Mouse (Mus musculus) mouse trophoblast stem cell (cell line): ENCODE results near the gene Lpin2.

Experiments
- in situ Hi-C, 2 experiments: fragments of 300-500 bp; cut with MseI, MboI; formaldehyde crosslinking; loops; 2 replicates in 1 of 2; 3 replicates in 1 of 2; pipeline ENCODE4 v1.15.1; 2025

Lpin2 gene

GRCm38 (mm10) chr17:71171161-71171560 is 11.2 kb upstream of the Lpin2 start:
- in situ Hi-C loops = no loop called here

GRCm38 (mm10) chr17:71177336-71177735 is 5.0 kb upstream of the Lpin2 start:
- in situ Hi-C loops = no loop called here

- in situ Hi-C loops = no loop called here
Measured at GRCm38 (mm10) chr17:71177949-71178348, 4.4 kb upstream of the Lpin2 start.

GRCm38 (mm10) chr17:71178530-71179181 is 3.7 kb upstream of the Lpin2 start:
- in situ Hi-C loops = no loop called here

- in situ Hi-C loops = no loop called here
Measured at GRCm38 (mm10) chr17:71179551-71180309, 2.6 kb upstream of the Lpin2 start.

- in situ Hi-C loops = no loop called here
Measured at GRCm38 (mm10) chr17:71180601-71181000, 1.8 kb upstream of the Lpin2 start.

GRCm38 (mm10) chr17:71182871-71183656 is 704 bp downstream of the Lpin2 start:
- in situ Hi-C loops = no loop called here

GRCm38 (mm10) chr17:71183657-71184261 is 1.4 kb downstream of the Lpin2 start:
- in situ Hi-C loops = no loop called here

GRCm38 (mm10) chr17:71184356-71185111 is 2.2 kb downstream of the Lpin2 start:
- in situ Hi-C loops = no loop called here

GRCm38 (mm10) chr17:71185368-71185767 is 3.0 kb downstream of the Lpin2 start:
- in situ Hi-C loops = no loop called here

- in situ Hi-C loops = loop anchor here (10.0 kb wide), 2 partner anchors 106 to 126 kb away; no protein-coding TSS in a partner anchor
Measured at GRCm38 (mm10) chr17:71190589-71190988, 8.2 kb downstream of the Lpin2 start.

GRCm38 (mm10) chr17:71191063-71191462 is 8.7 kb downstream of the Lpin2 start:
- in situ Hi-C loops = loop anchor here (10.0 kb wide), 2 partner anchors 106 to 126 kb away; no protein-coding TSS in a partner anchor

- in situ Hi-C loops = loop anchor here (10.0 kb wide), 2 partner anchors 107 to 127 kb away; no protein-coding TSS in a partner anchor
Measured at GRCm38 (mm10) chr17:71191651-71192419, 9.5 kb downstream of the Lpin2 start.

GRCm38 (mm10) chr17:71193019-71193418 is 10.7 kb downstream of the Lpin2 start:
- in situ Hi-C loops = loop anchor here (10.0 kb wide), 2 partner anchors 108 to 128 kb away; no protein-coding TSS in a partner anchor

- in situ Hi-C loops = loop anchor here (10.0 kb wide), 2 partner anchors 109 to 129 kb away; no protein-coding TSS in a partner anchor
Measured at GRCm38 (mm10) chr17:71193485-71193884, 11.1 kb downstream of the Lpin2 start.

GRCm38 (mm10) chr17:71194906-71195632 is 12.7 kb downstream of the Lpin2 start:
- in situ Hi-C loops = loop anchor here (10.0 kb wide), 2 partner anchors 110 to 130 kb away; no protein-coding TSS in a partner anchor

GRCm38 (mm10) chr17:71195633-71196391 is 13.5 kb downstream of the Lpin2 start:
- in situ Hi-C loops = loop anchor here (10.0 kb wide), 2 partner anchors 111 to 131 kb away; no protein-coding TSS in a partner anchor

GRCm38 (mm10) chr17:71196415-71196814 is 14.1 kb downstream of the Lpin2 start:
- in situ Hi-C loops = loop anchor here (10.0 kb wide), 2 partner anchors 112 to 132 kb away; no protein-coding TSS in a partner anchor
